Mouse (Mus musculus) limb, embryonic 11.5 days (tissue): ENCODE data around the gene Stx16. TPM values are rescaled to one million over a fixed set of nuclear protein-coding genes. Genes with fewer than 3 reads are reported as not detected.

Experiments
- ATAC-seq: fragments of 200-750 bp; cut with Nextera tagmentation; 2 replicates; pipeline ENCODE4 v1.8.0; 2017; ENCODE audit warnings: low read depth; ENCODE audit not compliant: insufficient number of reproducible peaks, low FRiP score, low TSS enrichment
- DNase-seq: peaks from one replicate; pipeline ENCODE4 v3.0.0-alpha.2; 2015; ENCODE audit warnings: low spot score
- H3K27ac ChIP-seq: fragments of 300-500 bp; sonication (generic); replicated peaks from 2 replicates; pipeline ENCODE4 v1.5.1; 2014; ENCODE audit warnings: low read depth, mild to moderate bottlenecking, low read length
- H3K27me3 ChIP-seq: fragments of 300-500 bp; sonication (generic); 2 replicates; pipeline ENCODE4 v1.6.1; 2014; ENCODE audit warnings: mild to moderate bottlenecking, low read length, mixed read lengths; ENCODE audit not compliant: control insufficient read depth, insufficient read depth
- H3K36me3 ChIP-seq: fragments of 300-500 bp; sonication (generic); 2 replicates; pipeline ENCODE4 v1.6.1; 2014; ENCODE audit warnings: mild to moderate bottlenecking, low read length, moderate library complexity, mixed read lengths; ENCODE audit not compliant: control insufficient read depth, insufficient read depth
- H3K4me1 ChIP-seq: fragments of 300-500 bp; sonication (generic); 2 replicates; pipeline ENCODE4 v1.6.1; 2014; ENCODE audit warnings: low read length, mixed read lengths; ENCODE audit not compliant: control insufficient read depth, insufficient read depth
- H3K4me2 ChIP-seq: fragments of 300-500 bp; sonication (generic); 2 replicates; pipeline ENCODE4 v1.6.1; 2014; ENCODE audit warnings: low read depth, mild to moderate bottlenecking, moderate library complexity; ENCODE audit not compliant: severe bottlenecking
- H3K4me3 ChIP-seq: fragments of 300-500 bp; sonication (generic); 2 replicates; pipeline ENCODE4 v1.5.1; 2014; ENCODE audit warnings: low read depth, low read length
- H3K9ac ChIP-seq: fragments of 300-500 bp; sonication (generic); 2 replicates; pipeline ENCODE4 v1.6.1; 2014; ENCODE audit warnings: mild to moderate bottlenecking, low read length
- H3K9me3 ChIP-seq: fragments of 300-500 bp; sonication (generic); 2 replicates; pipeline ENCODE4 v1.6.1; 2016; ENCODE audit warnings: low read length; ENCODE audit not compliant: control insufficient read depth
- WGBS: fragments of 180-500 bp; shearing (Covaris S2); extraction: QIAGEN DNeasy Blood & Tissue Kit; methylation state at CpG from one replicate; pipeline ENCODE4 v1.1.7; 2014; 5-methylcytosine and 5-hydroxymethylcytosine counted together
- polyA plus RNA-seq: library from polyadenylated mRNA; unstranded; fragments of >200 nt; fragmentation: Nextera tagmentation; extraction: Ambion mirVana; gene quantifications from 2 replicates; pipeline ENCODE4 v1.2.1, GENCODE M21; 2014

The Stx16 gene
- polyA plus RNA-seq, 1 experiment from 2014 or later: 9.0 TPM

DNA sequence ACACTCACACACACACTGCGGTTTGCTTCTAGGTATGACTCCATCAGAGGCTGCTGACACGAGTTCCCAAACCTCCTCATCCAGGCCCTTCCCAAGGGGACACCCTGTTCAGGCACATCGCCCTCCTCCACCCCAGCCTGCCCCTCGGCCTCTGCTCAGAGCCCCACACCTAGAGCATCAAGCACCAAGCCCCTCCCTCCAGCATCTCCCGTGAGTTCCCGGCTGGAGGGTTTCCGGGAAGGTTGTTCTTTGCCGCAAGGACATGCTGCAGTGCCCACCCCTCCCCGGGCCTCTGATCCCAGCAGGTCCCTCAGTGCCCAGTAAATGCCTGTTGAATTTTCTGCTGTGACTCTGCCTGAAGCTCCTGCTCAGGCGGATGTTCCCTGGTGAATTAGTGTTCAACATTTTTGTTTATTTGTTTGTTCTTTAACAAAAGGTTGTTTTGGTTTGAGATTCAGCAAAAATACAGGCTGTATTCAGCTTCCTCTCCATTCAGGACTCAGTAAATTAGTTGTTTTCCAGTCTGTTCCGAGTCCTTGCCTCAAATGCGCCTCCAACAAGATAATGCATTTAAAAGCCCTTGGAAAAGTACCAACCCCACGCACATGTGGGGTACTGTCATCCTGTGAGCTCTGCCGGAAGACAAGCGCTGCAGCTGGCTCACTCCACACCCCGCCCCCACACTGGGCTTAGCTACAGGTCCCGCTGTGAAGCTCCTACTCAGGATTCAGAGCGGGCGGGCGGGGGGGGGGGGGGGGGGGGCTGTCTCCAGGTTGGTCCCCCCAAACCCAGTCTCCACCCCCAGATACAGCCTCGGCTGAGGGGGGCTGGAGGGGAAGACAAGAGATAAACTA lies 50.6 kb downstream of the Stx16 start:
- ATAC-seq: peak; percentile 60; the same call in 1 of the 2 replicates
- Histone ChIP-seq H3K9me3 (peaks cover 6% of the 10 kb centered on the region), H3K27me3 (no peaks in the 10 kb centered on the region), H3K4me2 (peak overlapping the region; percentile 35), H3K36me3 (peaks cover 11% of the 10 kb centered on the region), H3K27ac (0 out of 2 replicates have a peak overlapping the region, but pooled peaks have one; percentile 3), H3K4me3 (no peak overlapping the region), H3K9ac (peak overlapping the region; percentile 27; the same call in 1 of the 2 replicates), H3K4me1 (peaks cover 8% of the 10 kb centered on the region)
- 7% methylated on average over 20 of the region's 21 CpGs for WGBS
- DNase-seq: peak; percentile 70

DNA sequence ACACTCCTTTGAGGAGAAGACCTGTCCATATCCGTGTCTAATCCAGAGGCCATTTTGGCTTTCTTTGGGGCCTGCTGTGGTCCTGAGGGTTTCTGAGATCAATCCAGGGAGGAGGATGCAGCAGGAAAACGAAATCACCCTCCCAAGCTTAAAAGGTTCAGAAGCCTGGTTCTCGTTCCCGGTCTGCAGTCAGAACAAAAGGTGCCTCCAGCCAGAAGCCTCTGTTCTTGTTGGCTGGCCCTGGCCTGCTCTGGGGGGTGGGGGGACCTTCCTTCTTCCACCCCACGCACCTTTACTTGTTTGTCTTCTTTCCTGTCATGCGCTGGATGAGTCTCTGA lies 51.2 kb downstream of the Stx16 start:
- Histone ChIP-seq H3K36me3 (peaks cover 10% of the 10 kb centered on the region; the same call in 1 of the 2 replicates), H3K4me3 (no peak overlapping the region), H3K27ac (0 out of 2 replicates have a peak overlapping the region, but pooled peaks have one; percentile 3), H3K9me3 (peaks cover 6% of the 10 kb centered on the region), H3K27me3 (no peaks in the 10 kb centered on the region), H3K4me1 (peaks cover 8% of the 10 kb centered on the region), H3K9ac (no peak overlapping the region), H3K4me2 (peak overlapping the region; percentile 35)
- 23% methylated on average over 6 of the region's 6 CpGs for WGBS
- no peak for DNase-seq
- ATAC-seq: peak; percentile 7; the same call in 1 of the 2 replicates

DNA sequence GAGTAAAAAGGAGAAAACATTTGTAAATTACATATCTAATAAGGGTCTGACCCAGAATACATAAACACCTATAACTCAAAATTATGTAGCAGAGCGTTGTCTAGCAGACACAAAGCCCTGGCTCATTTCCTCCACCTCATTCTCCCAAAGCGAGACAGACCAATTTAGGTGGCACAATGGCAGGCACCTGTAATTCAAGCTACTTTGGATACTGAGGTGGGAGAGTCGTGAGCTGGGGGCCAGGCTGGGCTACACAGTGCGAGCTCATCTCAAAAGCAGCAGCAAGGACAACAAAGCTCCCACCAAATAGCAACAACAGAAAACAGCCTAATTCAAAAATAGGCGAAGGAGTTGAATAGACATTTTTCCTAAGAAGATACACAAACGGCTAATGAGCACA lies 52.8 kb downstream of the Stx16 start:
- WGBS: 81% methylated on average over 6 of the region's 6 CpGs
- H3K36me3 ChIP-seq: peaks cover 7% of the 10 kb centered on the region; the same call in 1 of the 2 replicates
- DNase-seq (no peak), ATAC-seq (no peak)
- no peak overlapping the region for H3K27ac ChIP-seq
- H3K9me3 ChIP-seq: peaks cover 6% of the 10 kb centered on the region
- H3K27me3 ChIP-seq: no peaks in the 10 kb centered on the region
- no peak overlapping the region for H3K9ac ChIP-seq
- H3K4me2 ChIP-seq: no peak overlapping the region
- peaks cover 8% of the 10 kb centered on the region for H3K4me1 ChIP-seq
- H3K4me3 ChIP-seq: no peak overlapping the region

DNA sequence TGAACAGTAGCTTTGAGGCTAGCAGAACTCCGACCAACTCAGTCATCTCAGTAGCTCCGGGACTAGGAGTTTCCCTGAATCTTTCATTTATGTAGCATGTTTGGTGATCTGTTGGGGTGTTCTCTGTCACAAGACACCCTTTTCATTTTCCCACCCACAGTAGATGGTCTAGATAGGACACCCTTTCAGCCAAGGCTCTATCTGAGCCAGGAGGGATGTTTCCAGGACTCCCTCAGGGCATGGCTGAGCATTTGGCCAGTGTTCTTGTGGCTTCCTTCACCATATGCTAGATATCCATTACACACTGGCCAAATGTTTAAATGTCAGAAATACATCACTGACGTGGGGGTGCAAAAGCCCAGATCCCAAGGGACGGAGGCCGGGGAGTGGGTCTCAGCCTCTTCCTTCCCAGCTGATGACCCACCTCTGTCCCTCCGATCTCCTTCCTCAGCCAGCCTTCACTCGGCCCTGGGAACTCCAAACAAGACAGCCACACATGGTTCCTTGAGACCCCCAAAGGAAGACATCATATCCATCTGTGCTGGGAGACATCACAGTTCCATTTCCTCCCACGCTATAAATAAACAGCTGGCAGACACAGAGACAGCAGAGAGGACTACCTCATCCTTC lies 54.5 kb downstream of the Stx16 start:
- Histone ChIP-seq H3K27me3 (no peaks in the 10 kb centered on the region), H3K27ac (no peak overlapping the region), H3K4me1 (peaks cover 8% of the 10 kb centered on the region), H3K4me2 (no peak overlapping the region), H3K9me3 (no peaks in the 10 kb centered on the region), H3K9ac (no peak overlapping the region), H3K36me3 (no peaks in the 10 kb centered on the region), H3K4me3 (no peak overlapping the region)
- WGBS: 88% methylated on average over 8 of the region's 8 CpGs
- no peak for DNase-seq
- ATAC-seq: no peak

DNA sequence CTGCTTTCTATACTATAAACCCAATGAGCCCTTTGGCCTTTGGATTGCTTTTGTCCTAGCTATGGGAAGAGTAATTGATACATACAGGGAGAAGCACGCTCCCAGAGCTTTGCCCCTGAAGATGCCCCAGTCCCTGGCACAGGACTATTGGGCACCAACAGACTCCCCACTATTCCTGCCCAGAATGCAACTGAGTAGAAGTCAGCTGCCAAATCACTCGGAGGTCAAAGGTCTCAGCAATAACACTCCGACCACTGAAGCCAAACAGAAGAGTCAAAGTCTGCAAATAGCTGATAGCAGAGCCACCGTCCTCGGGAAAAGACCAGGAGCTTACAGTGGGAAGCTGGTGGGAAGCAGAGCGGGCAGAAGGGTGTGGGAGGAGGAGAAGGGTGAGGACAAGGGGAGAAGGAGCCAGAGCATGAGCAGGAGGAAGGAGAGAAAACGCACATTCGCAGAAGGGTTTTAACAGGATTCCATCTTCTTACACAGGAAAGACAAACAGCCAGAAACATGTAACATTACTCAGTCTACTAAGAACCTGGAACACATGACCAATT lies 56.4 kb downstream of the Stx16 start:
- no peaks in the 10 kb centered on the region for H3K27me3 ChIP-seq
- no peak overlapping the region for H3K4me3 ChIP-seq
- no peak overlapping the region for H3K4me2 ChIP-seq
- no peaks in the 10 kb centered on the region for H3K36me3 ChIP-seq
- no peak for DNase-seq
- no peak for ATAC-seq
- no peak overlapping the region for H3K27ac ChIP-seq
- WGBS: 82% methylated on average over 8 of the region's 8 CpGs
- H3K9me3 ChIP-seq: no peaks in the 10 kb centered on the region
- H3K4me1 ChIP-seq: no peaks in the 10 kb centered on the region
- no peak overlapping the region for H3K9ac ChIP-seq

Other genes with a start within 250 kb of the Stx16 start
- 34.5 and 40.2 TPM in 2 replicates for gene Npepl1, start 34.0 kb downstream of the Stx16 start, polyA plus RNA-seq
- 1,406 and 1,468 TPM in 2 replicates for gene Gnas, start 208.0 kb downstream of the Stx16 start, polyA plus RNA-seq